Mouse (Mus musculus) C2C12 (cell line): ENCODE measurements around the gene Tcf25. TPM values are rescaled to one million over a fixed set of nuclear protein-coding genes. Genes with fewer than 3 reads are reported as not detected.

Experiments used
- H3K27me3 ChIP-seq: one replicate; pipeline ENCODE4 v1.6.1; 2011; ENCODE audit not compliant: control insufficient read depth, insufficient read depth, insufficient read length
- H3K36me3 ChIP-seq: one replicate; pipeline ENCODE4 v1.6.1; 2011; ENCODE audit not compliant: control insufficient read depth, insufficient read depth
- H3K4me3 ChIP-seq: one replicate; pipeline ENCODE4 v1.5.1; 2011; ENCODE audit warnings: mild to moderate bottlenecking, control low read depth; ENCODE audit not compliant: poor library complexity, insufficient read depth, severe bottlenecking
- H3K79me2 ChIP-seq: one replicate; pipeline ENCODE4 v1.6.1; 2011; ENCODE audit not compliant: control insufficient read depth, insufficient read depth
- H3K79me3 ChIP-seq: one replicate; pipeline ENCODE4 v1.6.1; 2011; ENCODE audit warnings: low read depth, control low read depth
- H3ac ChIP-seq: one replicate; pipeline ENCODE3; 2011; ENCODE audit warnings: low read depth; ENCODE audit not compliant: control insufficient read depth, insufficient read length
- CEBPB ChIP-seq: IDR thresholded peaks from one replicate; pipeline ENCODE4 v1.6.1; 2011; ENCODE audit warnings: low read depth, mild to moderate bottlenecking, control low read depth, moderate library complexity
- CTCF ChIP-seq: IDR thresholded peaks from one replicate; pipeline ENCODE4 v1.5.1; 2011; ENCODE audit not compliant: control insufficient read depth, insufficient read depth, insufficient read length
- FOSL1 ChIP-seq: IDR thresholded peaks from one replicate; pipeline ENCODE4 v1.8.0; 2011; ENCODE audit warnings: mild to moderate bottlenecking, low read length; ENCODE audit not compliant: poor library complexity, insufficient read depth, severe bottlenecking
- MAX ChIP-seq: IDR thresholded peaks from one replicate; pipeline ENCODE4 v1.6.1; 2011; ENCODE audit warnings: mild to moderate bottlenecking, control low read depth
- MYOD1 ChIP-seq: IDR thresholded peaks from one replicate; pipeline ENCODE4 v1.6.1; 2011; ENCODE audit warnings: low read depth; ENCODE audit not compliant: control insufficient read depth, insufficient read length
- MYOG ChIP-seq: IDR thresholded peaks from one replicate; pipeline ENCODE4 v1.6.1; 2011; ENCODE audit not compliant: control insufficient read depth, insufficient read length; ENCODE audit errors: extremely low read depth
- USF1 ChIP-seq: IDR thresholded peaks from one replicate; pipeline ENCODE4 v1.6.1; 2011; ENCODE audit warnings: low read depth, mild to moderate bottlenecking, control low read depth, moderate library complexity
- polyA plus RNA-seq: library from polyadenylated mRNA; unstranded; fragments of >200 nt; fragmentation: generic; extraction: Trizol; gene quantifications from one replicate; pipeline ENCODE4 v1.2.1, GENCODE M21; 2012; ENCODE audit warnings: missing spikeins

Tcf25 gene
- polyA plus RNA-seq, 1 experiment, result 128 TPM

DNA sequence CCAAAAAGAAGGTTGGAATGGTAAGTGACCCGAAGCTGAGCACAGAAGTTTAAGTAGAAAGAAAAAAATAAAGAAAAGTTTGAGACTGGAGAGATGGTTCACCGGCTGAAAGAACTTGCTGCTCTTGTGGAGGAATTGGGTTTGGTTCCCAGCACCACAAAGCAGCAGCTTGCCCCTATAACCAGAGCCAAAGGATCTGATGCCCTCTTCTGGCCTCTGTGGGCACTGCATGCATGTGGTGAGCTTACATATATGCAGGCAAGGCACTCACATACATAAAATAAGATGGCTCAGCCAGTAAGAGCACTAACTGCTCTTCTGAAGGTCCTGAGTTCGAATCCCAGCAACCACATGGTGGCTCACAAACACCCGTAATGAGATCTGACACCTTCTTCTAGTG lies 33.5 kb upstream of the Tcf25 start:
- H3K27me3 ChIP-seq, result no peaks in the 10 kb centered on the region
- H3K4me3 ChIP-seq, result no peak overlapping the region
- TF ChIP-seq USF1 (no peak), CTCF (no peak), FOSL1 (no peak), CEBPB (no peak), MYOG (no peak), MAX (no peak), MYOD1 (no peak)
- H3K36me3 ChIP-seq, result no peaks in the 10 kb centered on the region
- peaks cover 7% of the 10 kb centered on the region for H3K79me2 ChIP-seq
- no peak overlapping the region for H3ac ChIP-seq
- H3K79me3 ChIP-seq, result peaks cover 2% of the 10 kb centered on the region

DNA sequence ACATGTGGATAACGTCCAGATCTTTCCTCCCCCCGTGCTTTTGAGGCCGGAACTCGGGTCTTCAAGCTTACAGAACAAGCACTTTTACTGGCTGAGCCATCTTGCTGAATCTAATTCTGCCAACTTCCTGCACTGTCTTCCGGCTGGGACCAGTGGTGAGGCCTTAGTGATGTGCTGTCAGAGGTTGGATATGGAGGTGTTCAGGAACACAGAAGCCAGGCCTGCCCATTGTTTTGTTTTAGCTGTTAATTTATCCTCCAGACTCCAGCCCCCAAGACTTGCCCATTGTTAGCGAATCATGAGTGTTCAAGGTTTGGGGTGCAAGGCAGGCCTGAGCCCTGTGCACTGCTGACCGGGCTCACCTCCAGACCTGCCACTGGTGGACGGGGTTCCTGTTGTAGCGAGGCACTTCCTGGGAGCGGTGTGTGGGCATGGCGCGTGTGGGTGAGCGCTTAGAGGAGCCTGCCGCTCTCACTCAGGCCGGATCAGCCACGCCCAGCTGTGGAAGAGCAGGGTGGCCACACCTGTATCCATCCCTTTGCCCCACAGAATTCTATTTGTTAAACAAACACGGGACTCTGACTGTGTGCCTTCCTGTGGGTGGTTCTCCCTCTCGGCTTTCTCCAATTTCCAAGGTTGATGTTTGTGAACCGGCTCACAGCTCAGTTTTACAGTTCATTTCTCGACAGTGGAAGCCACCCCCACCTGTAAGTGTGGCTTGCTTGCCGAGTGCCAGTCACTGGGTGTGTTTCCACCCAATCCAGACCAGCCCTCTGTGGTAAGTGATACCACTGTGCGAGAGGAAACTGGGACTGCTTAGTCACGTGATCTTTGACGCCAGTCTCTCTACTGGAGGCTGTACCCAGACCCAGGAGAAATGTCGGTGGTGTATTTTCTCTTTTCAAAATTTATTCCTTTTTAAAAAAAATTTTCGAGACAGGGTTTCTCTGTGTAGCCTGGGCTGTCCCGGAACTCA lies 32.2 kb upstream of the Tcf25 start:
- H3K79me2 ChIP-seq, result peaks cover 7% of the 10 kb centered on the region
- no peak overlapping the region for H3ac ChIP-seq
- no peak for TF ChIP-seq CEBPB
- no peak for TF ChIP-seq MYOD1
- no peak for TF ChIP-seq USF1
- TF ChIP-seq CTCF, result no peak
- TF ChIP-seq FOSL1, result no peak
- TF ChIP-seq MAX, result no peak
- TF ChIP-seq MYOG, result no peak
- no peaks in the 10 kb centered on the region for H3K27me3 ChIP-seq
- no peaks in the 10 kb centered on the region for H3K36me3 ChIP-seq
- H3K4me3 ChIP-seq, result no peak overlapping the region
- H3K79me3 ChIP-seq, result peaks cover 2% of the 10 kb centered on the region

GRCm38 (mm10) chr8:123342253-123342652 lies 31.3 kb upstream of the Tcf25 start:
- Histone ChIP-seq H3K27me3 (no peaks in the 10 kb centered on the region), H3K4me3 (no peak overlapping the region), H3K79me2 (peaks cover 7% of the 10 kb centered on the region), H3K36me3 (no peaks in the 10 kb centered on the region), H3K79me3 (peaks cover 2% of the 10 kb centered on the region), H3ac (no peak overlapping the region)
- no peak for TF ChIP-seq USF1
- no peak for TF ChIP-seq MYOG
- no peak for TF ChIP-seq CEBPB

GRCm38 (mm10) chr8:123342911-123343310 lies 30.6 kb upstream of the Tcf25 start:
- H3K79me3 ChIP-seq, result peaks cover 2% of the 10 kb centered on the region
- no peaks in the 10 kb centered on the region for H3K27me3 ChIP-seq
- H3ac ChIP-seq, result no peak overlapping the region
- no peak overlapping the region for H3K4me3 ChIP-seq
- peaks cover 7% of the 10 kb centered on the region for H3K79me2 ChIP-seq
- TF ChIP-seq USF1 (no peak), CEBPB (no peak), FOSL1 (no peak), MAX (no peak), MYOG (no peak), CTCF (no peak), MYOD1 (no peak)
- no peaks in the 10 kb centered on the region for H3K36me3 ChIP-seq

- Histone ChIP-seq H3K79me2 (peaks cover 7% of the 10 kb centered on the region), H3ac (no peak overlapping the region), H3K36me3 (no peaks in the 10 kb centered on the region), H3K79me3 (peaks cover 2% of the 10 kb centered on the region), H3K4me3 (no peak overlapping the region), H3K27me3 (no peaks in the 10 kb centered on the region)
- no peak for TF ChIP-seq CEBPB
- no peak for TF ChIP-seq FOSL1
- TF ChIP-seq CTCF, result no peak
- TF ChIP-seq MYOD1, result no peak
- no peak for TF ChIP-seq MYOG
- no peak for TF ChIP-seq USF1
- no peak for TF ChIP-seq MAX
These were observed 30.1 kb upstream of the Tcf25 start for GRCm38 (mm10) chr8:123343422-123343821.

GRCm38 (mm10) chr8:123345135-123345534 lies 28.4 kb upstream of the Tcf25 start:
- H3K4me3 ChIP-seq, result no peak overlapping the region
- H3K79me2 ChIP-seq, result peaks cover 7% of the 10 kb centered on the region
- no peak overlapping the region for H3ac ChIP-seq
- peaks cover 2% of the 10 kb centered on the region for H3K79me3 ChIP-seq
- H3K27me3 ChIP-seq, result no peaks in the 10 kb centered on the region
- no peaks in the 10 kb centered on the region for H3K36me3 ChIP-seq
- TF ChIP-seq FOSL1, result no peak
- TF ChIP-seq MAX, result no peak
- no peak for TF ChIP-seq MYOG
- TF ChIP-seq CTCF, result no peak
- TF ChIP-seq USF1, result no peak
- no peak for TF ChIP-seq MYOD1
- TF ChIP-seq CEBPB, result no peak
